Mouse (Mus musculus) liver, embryonic 13.5 days (tissue): ENCODE results near the gene Lrrfip1. TPM values are rescaled to one million over a fixed set of nuclear protein-coding genes. Genes with fewer than 3 reads are reported as not detected.

ENCODE experiments used
- ATAC-seq: fragments of 200-750 bp; cut with Nextera tagmentation; 2 replicates; pipeline ENCODE4 v1.8.0; 2017; ENCODE audit warnings: low read depth, mild to moderate bottlenecking, moderate number of reproducible peaks, moderate library complexity
- DNase-seq: peaks from one replicate; pipeline ENCODE4 v3.0.0; 2022
- H3K27ac ChIP-seq: fragments of 300-500 bp; sonication (generic); 2 replicates; pipeline ENCODE4 v1.5.1; 2015; ENCODE audit warnings: moderate library complexity, mild to moderate bottlenecking, inconsistent platforms
- H3K27me3 ChIP-seq: fragments of 300-500 bp; sonication (generic); 2 replicates; pipeline ENCODE4 v1.6.1; 2015; ENCODE audit warnings: mild to moderate bottlenecking, inconsistent platforms
- H3K36me3 ChIP-seq: fragments of 300-500 bp; sonication (generic); 2 replicates; pipeline ENCODE4 v1.6.1; 2015; ENCODE audit warnings: mild to moderate bottlenecking, inconsistent platforms
- H3K4me1 ChIP-seq: fragments of 300-500 bp; sonication (generic); replicated peaks from 2 replicates; pipeline ENCODE4 v1.6.1; 2015; ENCODE audit warnings: inconsistent platforms
- H3K4me2 ChIP-seq: fragments of 300-500 bp; sonication (generic); 2 replicates; pipeline ENCODE4 v1.6.1; 2015; ENCODE audit warnings: inconsistent platforms, mild to moderate bottlenecking, moderate library complexity
- H3K4me3 ChIP-seq: fragments of 300-500 bp; sonication (generic); replicated peaks from 2 replicates; pipeline ENCODE4 v1.5.1; 2015; ENCODE audit warnings: mild to moderate bottlenecking, inconsistent platforms
- H3K9ac ChIP-seq: fragments of 300-500 bp; sonication (generic); 2 replicates; pipeline ENCODE4 v1.6.1; 2015; ENCODE audit warnings: mild to moderate bottlenecking, inconsistent platforms
- H3K9me3 ChIP-seq: fragments of 300-500 bp; sonication (generic); replicated peaks from 2 replicates; pipeline ENCODE4 v1.6.1; 2016; ENCODE audit warnings: inconsistent platforms
- WGBS: fragments of 180-500 bp; shearing (Covaris S2); methylation state at CpG from one replicate; pipeline ENCODE4 v1.1.7; 2015; ENCODE audit not compliant: insufficient replicate concordance; 5-methylcytosine and 5-hydroxymethylcytosine counted together
- polyA plus RNA-seq: library from polyadenylated mRNA; unstranded; fragments of >200 nt; fragmentation: Nextera tagmentation; extraction: Ambion mirVana; gene quantifications from 2 replicates; pipeline ENCODE4 v1.2.1, GENCODE M21; 2015

The Lrrfip1 gene
- polyA plus RNA-seq, 1 experiment from 2014 or later: 12.9 TPM

DNA sequence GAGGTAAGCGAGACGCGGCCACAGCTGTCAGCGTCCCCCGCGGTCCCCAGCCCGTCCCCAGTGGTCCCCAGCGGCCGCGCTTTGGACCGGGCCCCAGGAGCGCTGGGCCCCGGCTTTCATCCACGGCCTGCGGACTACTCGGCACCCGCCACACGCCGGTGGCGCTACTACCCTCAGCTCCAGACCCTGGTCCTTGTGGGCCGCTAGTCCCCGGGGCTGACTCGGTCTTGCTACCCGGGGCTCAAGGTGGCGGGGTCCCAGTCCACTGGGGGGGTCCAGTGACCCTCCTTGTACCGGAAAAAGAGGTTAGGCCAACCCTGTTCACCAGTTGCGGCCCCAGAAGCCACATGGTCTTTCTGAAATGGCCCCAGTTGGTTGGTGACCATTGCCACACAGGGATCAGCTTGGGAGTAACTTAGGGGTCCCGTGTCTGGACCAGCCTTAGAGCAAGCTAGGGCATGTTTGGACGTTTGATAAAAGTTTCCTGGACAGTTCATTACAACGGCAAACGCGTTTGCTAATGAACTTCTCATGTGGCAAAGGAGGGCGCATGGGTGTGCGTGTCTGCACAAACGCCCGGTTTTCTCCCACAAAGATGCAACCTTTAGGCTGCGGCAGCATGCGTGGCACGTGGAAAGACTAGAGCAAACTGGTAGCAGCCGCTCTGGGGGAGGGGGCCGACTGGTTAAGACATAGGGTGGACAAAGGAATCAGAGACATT is 514 bp downstream of the Lrrfip1 start:
- DNase-seq (no peak), ATAC-seq (0 out of 2 replicates have a peak, but pooled peaks have one; percentile 20)
- Histone ChIP-seq H3K4me2 (peak overlapping the region; percentile 78), H3K4me1 (peaks cover 15% of the 10 kb centered on the region), H3K9me3 (0 out of 2 replicates have a peak, but pooled peaks cover 5% of the 10 kb centered on the region), H3K36me3 (no peaks in the 10 kb centered on the region), H3K27me3 (peaks cover 36% of the 10 kb centered on the region), H3K27ac (no peak overlapping the region), H3K4me3 (peak overlapping the region; percentile 64), H3K9ac (peak overlapping the region; percentile 66)
- WGBS: 3% methylated on average over 41 of the region's 41 CpGs

DNA sequence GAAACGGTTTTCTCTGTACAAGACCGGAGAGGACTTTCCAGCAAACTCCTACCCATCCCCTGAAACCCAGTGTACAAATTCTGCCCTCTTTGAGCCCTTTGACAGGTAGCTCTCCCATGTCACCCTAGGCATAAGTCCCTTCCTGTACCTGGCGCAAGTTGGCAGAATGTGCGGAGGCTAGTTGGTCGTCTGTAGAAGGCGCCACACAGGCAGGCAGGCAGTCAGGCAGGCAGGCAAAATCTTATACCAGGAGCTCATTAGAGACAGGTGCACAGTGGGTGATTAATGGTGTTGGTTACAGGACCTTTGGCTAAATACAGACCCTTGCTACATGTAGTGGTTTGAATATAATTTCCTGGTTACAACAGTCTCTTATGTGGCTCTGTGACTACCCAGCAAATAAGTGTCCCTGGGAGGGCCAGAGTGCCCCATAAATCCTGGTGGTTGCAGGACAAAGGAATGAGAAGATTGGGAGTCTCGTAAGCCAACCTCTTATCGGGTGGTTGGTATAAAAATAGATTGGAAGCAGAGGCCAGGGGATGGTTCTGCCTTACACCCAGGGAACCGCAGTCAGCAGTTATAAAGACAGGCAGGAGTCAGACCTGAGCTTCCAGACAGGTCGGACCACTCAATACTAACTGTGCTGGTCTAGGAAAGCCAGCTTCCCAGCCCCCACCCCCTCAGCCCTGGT is 1.5 kb downstream of the Lrrfip1 start:
- peak overlapping the region; percentile 78; the same call in 1 of the 2 replicates for H3K4me2 ChIP-seq

DNA sequence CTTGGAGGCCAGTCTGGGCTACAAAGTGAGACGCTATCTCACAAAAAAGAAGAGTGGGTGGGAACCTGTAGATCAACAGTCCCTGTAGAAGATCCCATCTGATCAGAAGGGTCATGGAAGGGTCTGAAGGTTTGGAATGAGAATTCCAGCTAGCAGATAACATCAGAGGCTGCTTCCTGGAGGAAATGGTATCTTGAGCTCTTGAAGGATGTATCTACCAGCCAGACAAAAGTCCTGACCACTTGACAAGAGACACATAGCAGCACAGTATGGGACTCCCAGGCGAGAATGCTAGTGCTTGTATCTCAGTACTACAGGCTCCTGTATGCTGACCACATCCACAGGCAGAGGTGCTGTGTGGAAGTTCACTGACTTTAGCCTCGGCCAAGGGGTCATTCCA is 2.6 kb downstream of the Lrrfip1 start:
- WGBS: 46% methylated on average over 3 of the region's 3 CpGs
- no peak for ATAC-seq
- Histone ChIP-seq H3K4me3 (no peak overlapping the region), H3K9me3 (0 out of 2 replicates have a peak, but pooled peaks cover under 1% of the 10 kb centered on the region), H3K36me3 (no peaks in the 10 kb centered on the region), H3K27ac (no peak overlapping the region), H3K27me3 (peaks cover 36% of the 10 kb centered on the region), H3K4me1 (peaks cover 15% of the 10 kb centered on the region), H3K4me2 (no peak overlapping the region), H3K9ac (no peak overlapping the region)
- no peak for DNase-seq

More for the DNA sequence above, 1.5 kb downstream of the Lrrfip1 start:
- Histone ChIP-seq H3K27me3 (peaks cover 36% of the 10 kb centered on the region), H3K4me1 (peaks cover 15% of the 10 kb centered on the region), H3K9me3 (0 out of 2 replicates have a peak, but pooled peaks cover 5% of the 10 kb centered on the region), H3K27ac (no peak overlapping the region), H3K9ac (no peak overlapping the region), H3K4me3 (no peak overlapping the region; the same call in 1 of the 2 replicates), H3K36me3 (no peaks in the 10 kb centered on the region)
- 46% methylated on average over 10 of the region's 10 CpGs for WGBS
- no peak for ATAC-seq
- no peak for DNase-seq

DNA sequence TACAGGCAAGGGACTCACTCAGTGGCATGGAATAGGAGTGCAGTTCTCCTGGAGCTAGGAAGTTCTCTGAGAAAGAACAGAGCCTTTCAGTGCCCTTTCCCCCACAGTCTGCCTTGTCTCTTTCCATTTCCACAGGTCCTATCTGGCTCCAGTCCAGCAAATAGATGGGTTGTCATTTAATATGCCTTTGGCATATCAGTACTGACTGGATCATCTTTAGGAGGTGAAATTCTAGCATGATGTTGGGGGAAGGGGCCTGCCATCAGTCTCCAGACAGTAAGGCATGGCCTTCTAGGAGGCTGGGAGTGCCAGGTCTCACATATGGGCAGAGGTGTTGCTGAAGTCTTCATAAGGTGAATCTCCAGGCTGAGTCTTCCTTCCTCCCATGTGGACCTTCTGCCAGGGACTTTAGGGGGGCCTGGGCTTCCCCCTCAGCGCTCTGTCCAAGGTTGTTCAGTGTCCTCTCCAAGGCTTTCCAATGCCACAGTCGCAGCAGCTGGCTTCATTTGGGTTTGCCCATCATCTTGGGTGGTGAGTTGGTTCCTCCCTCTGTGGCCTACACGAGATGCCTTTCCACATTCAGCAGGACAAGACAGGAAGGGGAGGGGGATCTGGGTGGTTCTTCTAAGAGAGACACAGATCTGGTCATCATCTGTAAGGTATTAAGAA is 3.5 kb downstream of the Lrrfip1 start:
- DNase-seq (no peak), ATAC-seq (no peak)
- no peak overlapping the region for H3K9ac ChIP-seq
- H3K27ac ChIP-seq: no peak overlapping the region
- H3K4me2 ChIP-seq: no peak overlapping the region
- no peak overlapping the region for H3K4me3 ChIP-seq
- peaks cover 36% of the 10 kb centered on the region for H3K27me3 ChIP-seq
- no peaks in the 10 kb centered on the region for H3K9me3 ChIP-seq
- WGBS: 39% methylated on average over 3 of the region's 3 CpGs
- H3K36me3 ChIP-seq: no peaks in the 10 kb centered on the region
- peaks cover 15% of the 10 kb centered on the region for H3K4me1 ChIP-seq

DNA sequence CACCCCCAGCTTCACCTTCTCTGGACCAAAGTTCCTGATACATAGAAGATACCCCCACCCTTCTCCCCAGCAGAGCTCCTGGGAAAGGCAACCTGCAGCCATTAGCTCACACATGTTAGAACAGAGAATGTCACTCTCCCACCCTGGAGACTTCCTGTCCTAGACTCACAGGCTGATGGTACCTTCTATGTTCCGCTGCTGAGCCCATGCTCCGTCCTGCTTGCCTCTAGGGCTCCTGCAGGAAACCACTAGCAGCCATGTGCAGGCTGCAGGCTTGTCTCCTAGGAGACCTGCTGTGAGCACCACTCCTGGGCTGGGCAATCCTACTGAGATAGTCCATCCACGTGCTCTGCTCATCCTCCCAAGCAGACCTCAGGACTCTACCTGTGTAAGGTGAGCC is 4.1 kb downstream of the Lrrfip1 start:
- 46% methylated on average over 3 of the region's 3 CpGs for WGBS

DNA sequence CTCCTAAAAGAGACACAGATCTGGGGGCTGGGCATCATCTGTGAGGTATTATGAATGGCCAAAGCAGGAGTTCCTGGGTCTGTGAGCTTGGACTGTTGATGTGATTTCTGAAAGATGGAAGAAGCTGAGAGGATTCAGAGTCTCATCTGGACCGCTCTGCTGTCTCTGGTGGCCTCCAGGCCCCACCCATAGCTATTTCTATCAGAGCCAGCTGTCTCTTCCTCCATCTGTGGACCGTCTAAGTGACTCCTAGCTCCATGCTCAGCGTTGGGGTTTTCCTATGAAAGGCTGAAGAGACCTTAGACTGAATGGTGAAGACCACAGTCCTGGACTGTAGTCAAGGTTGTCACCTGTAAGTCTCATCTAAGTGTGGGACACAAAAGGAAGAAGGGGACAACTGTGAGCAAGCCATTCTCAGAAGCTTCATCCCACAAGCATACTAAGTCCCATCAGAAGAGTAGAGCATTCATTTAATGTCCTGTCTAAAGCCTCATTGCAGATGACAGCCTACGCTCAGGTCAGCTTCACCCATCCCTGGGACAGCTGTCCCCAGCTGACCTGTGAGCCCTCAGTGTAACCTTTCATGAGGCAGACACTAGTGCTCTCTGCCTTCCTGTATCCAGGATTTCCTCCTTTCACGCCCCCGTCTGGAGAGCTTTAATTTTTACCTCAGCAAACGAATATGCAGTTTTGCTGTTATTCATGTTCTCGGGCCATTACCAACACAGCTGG is 5.2 kb downstream of the Lrrfip1 start:
- H3K9me3 ChIP-seq: no peaks in the 10 kb centered on the region
- 61% methylated on average over 8 of the region's 8 CpGs for WGBS

More for the DNA sequence above, 4.1 kb downstream of the Lrrfip1 start:
- DNase-seq (no peak), ATAC-seq (no peak)
- H3K9me3 ChIP-seq: no peaks in the 10 kb centered on the region
- no peak overlapping the region for H3K9ac ChIP-seq
- no peak overlapping the region for H3K4me2 ChIP-seq
- peaks cover 15% of the 10 kb centered on the region for H3K4me1 ChIP-seq
- H3K4me3 ChIP-seq: no peak overlapping the region
- no peaks in the 10 kb centered on the region for H3K36me3 ChIP-seq
- H3K27me3 ChIP-seq: peaks cover 30% of the 10 kb centered on the region
- H3K27ac ChIP-seq: no peak overlapping the region

DNA sequence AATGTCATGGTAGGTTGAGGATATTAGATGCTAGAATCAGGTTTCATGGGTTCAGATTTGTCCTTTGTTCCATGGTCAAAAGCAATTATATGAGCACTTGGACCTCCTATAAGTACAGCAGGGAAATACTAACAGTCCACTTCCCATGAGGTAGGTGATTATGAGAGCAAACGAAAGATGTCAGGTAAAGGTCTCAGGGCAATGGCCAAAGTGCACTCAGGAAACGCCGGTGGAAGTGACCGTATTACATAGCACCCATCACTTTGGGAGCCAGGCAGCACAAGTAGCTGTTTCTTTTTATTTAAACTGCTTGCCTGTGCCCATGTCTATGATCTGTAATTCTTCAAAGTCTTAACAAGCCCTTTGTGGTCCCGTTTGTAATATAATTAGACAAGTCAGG is 7.5 kb downstream of the Lrrfip1 start:
- Histone ChIP-seq H3K4me2 (0 out of 2 replicates have a peak overlapping the region, but pooled peaks have one; percentile 1), H3K27me3 (no peaks in the 10 kb centered on the region; the same call in 1 of the 2 replicates), H3K4me3 (no peak overlapping the region), H3K9me3 (no peaks in the 10 kb centered on the region), H3K4me1 (peaks cover 6% of the 10 kb centered on the region; the same call in 1 of the 2 replicates), H3K27ac (no peak overlapping the region), H3K36me3 (no peaks in the 10 kb centered on the region), H3K9ac (no peak overlapping the region)
- WGBS: 60% methylated on average over 5 of the region's 5 CpGs
- ATAC-seq: no peak
- no peak for DNase-seq

More for the DNA sequence above, 5.2 kb downstream of the Lrrfip1 start:
- no peak for DNase-seq
- Histone ChIP-seq H3K4me1 (peaks cover 15% of the 10 kb centered on the region), H3K9ac (no peak overlapping the region), H3K36me3 (no peaks in the 10 kb centered on the region), H3K27ac (no peak overlapping the region), H3K27me3 (peaks cover 19% of the 10 kb centered on the region), H3K4me3 (no peak overlapping the region), H3K4me2 (no peak overlapping the region)
- no peak for ATAC-seq

DNA sequence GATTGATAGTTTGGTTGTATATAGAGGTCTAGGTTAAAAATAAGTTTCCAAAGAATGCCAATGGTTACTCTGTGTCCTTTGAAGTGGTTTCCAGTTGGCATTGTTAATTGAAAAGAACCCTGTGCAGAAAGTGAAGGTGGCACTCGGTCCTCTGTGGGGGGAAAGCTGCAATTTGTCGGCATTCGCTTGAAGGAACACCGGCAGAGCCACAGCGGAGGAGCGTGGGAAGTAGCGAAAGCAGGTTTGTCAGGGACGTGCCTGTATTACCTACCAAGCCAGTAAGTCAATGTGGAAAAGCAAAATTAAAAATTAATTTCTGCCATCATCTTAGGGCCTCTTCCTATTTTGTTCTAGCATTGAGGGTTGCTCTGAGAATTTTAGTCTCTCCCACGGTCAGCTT is 8.2 kb downstream of the Lrrfip1 start:
- ATAC-seq (no peak), DNase-seq (no peak)
- WGBS: 78% methylated on average over 9 of the region's 9 CpGs
- Histone ChIP-seq H3K9ac (no peak overlapping the region), H3K36me3 (no peaks in the 10 kb centered on the region), H3K27ac (no peak overlapping the region), H3K4me1 (peaks cover 6% of the 10 kb centered on the region; the same call in 1 of the 2 replicates), H3K4me3 (no peak overlapping the region), H3K27me3 (no peaks in the 10 kb centered on the region), H3K9me3 (no peaks in the 10 kb centered on the region), H3K4me2 (no peak overlapping the region)

DNA sequence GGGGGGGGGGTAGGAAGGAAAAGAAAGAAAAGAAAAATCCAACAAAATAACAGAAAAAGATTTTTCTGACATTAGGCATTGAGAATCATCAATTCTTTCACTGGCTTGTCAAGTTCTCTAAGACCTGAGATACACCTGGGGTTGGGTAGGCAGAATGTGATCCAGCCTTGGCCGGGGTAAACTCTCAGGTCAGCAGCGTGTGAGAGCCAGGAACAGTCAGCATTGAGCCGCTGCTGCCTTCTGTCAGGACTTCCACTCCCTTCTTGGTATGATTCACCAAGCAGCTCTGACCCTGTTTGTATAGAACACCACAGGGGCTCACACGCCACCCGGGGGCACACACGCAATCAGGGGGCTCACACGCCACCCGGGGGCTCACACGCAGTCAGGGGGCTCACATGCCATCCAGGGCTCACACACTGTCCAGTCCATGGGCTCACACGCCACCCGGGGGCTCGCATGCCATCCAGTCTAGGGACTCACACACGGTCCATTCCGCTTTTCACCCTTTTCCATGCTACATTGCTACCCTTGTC is 9.7 kb downstream of the Lrrfip1 start:
- Histone ChIP-seq H3K36me3 (no peaks in the 10 kb centered on the region), H3K4me2 (no peak overlapping the region), H3K9me3 (no peaks in the 10 kb centered on the region), H3K4me1 (peaks cover 9% of the 10 kb centered on the region), H3K4me3 (no peak overlapping the region), H3K27ac (no peak overlapping the region), H3K9ac (no peak overlapping the region), H3K27me3 (no peaks in the 10 kb centered on the region)
- WGBS: 77% methylated on average over 14 of the region's 14 CpGs
- no peak for ATAC-seq
- DNase-seq: no peak

DNA sequence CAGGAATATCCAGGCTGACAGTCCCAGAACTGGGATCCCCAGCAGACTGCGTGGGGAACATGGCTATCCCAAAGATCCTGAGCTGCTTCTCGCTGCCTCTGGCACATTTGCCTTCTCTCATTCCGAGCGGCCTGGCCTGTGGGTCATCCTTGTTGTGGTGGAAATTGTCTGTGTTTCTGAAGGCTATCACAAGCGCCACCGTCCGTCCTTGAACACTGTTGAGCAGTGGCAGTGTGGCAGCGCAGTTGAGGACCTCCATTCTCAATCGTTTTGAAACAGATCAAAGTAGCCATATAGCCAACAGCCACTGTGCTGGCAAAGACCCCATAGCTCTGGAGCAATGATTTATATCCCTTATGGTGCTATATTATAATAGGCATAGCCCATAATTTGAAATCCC is 10.2 kb downstream of the Lrrfip1 start:
- Histone ChIP-seq H3K4me2 (no peak overlapping the region), H3K36me3 (no peaks in the 10 kb centered on the region), H3K9me3 (no peaks in the 10 kb centered on the region), H3K4me1 (peaks cover 9% of the 10 kb centered on the region), H3K4me3 (no peak overlapping the region), H3K9ac (no peak overlapping the region), H3K27me3 (no peaks in the 10 kb centered on the region), H3K27ac (no peak overlapping the region)
- DNase-seq: no peak
- WGBS: 75% methylated on average over 9 of the region's 9 CpGs
- no peak for ATAC-seq
